In genomic region chr1:74367886-74368645, GRCm38 (mm10) we compare ENCODE assay signal across 8 mouse cellular contexts. TPM values are rescaled to one million over a fixed set of nuclear protein-coding genes. Genes with fewer than 3 reads are reported as not detected.
DNase-seq lines count a peak whose midpoint lies in the region; ATAC-seq and TF ChIP-seq lines count a peak whose summit lies in the region.

No protein-coding gene starts in this region.

- peak overlapping the region; percentile 56 for H3K4me3 ChIP-seq in embryonic facial prominence, embryonic 10.5 days
- peak overlapping the region; percentile 26; the same call in 1 of the 2 replicates for H3K4me3 ChIP-seq in kidney, embryonic 14.5 days (ENCODE audit: low read length)
- H3K4me3 ChIP-seq in lung, postnatal 0 days (ENCODE audit: low read depth, low read length), result peak overlapping the region; percentile 12; the same call in 1 of the 2 replicates

- WGBS in embryonic facial prominence, embryonic 10.5 days, result 20% methylated on average over 34 of the region's 34 CpGs
- WGBS in kidney, embryonic 14.5 days, result 18% methylated on average over 34 of the region's 34 CpGs
- WGBS in lung, postnatal 0 days, result 9% methylated on average over 34 of the region's 34 CpGs

- peak overlapping the region; percentile 52 for H3K9ac ChIP-seq in kidney, embryonic 14.5 days (ENCODE audit: low read depth, low read length)
- H3K9ac ChIP-seq in lung, postnatal 0 days (replicated peaks; ENCODE audit: low read depth), result no peak overlapping the region

- H3K4me1 ChIP-seq in embryonic facial prominence, embryonic 10.5 days, result peaks cover 13% of the 10 kb centered on the region
- no peaks in the 10 kb centered on the region for H3K4me1 ChIP-seq in kidney, embryonic 14.5 days (ENCODE audit: control insufficient read depth, insufficient read depth, low read length)
- H3K4me1 ChIP-seq in lung, postnatal 0 days (ENCODE audit: insufficient read depth, low read depth, low read length), result no peaks in the 10 kb centered on the region; the same call in 1 of the 2 replicates

- peak overlapping the region; percentile 76 for H3K27ac ChIP-seq in embryonic facial prominence, embryonic 10.5 days (replicated peaks)
- no peak overlapping the region for H3K27ac ChIP-seq in kidney, embryonic 14.5 days (ENCODE audit: low read depth, low read length)
- H3K27ac ChIP-seq in lung, postnatal 0 days (ENCODE audit: low read length), result no peak overlapping the region

- TF ChIP-seq EP300 in lung, postnatal 0 days (IDR thresholded peaks at IDR 0.05), result no peak

- peak; percentile 38 for TF ChIP-seq CTCF in lung, postnatal 0 days (IDR thresholded peaks at IDR 0.05)

- H3K9me3 ChIP-seq in embryonic facial prominence, embryonic 10.5 days, result no peaks in the 10 kb centered on the region
- H3K9me3 ChIP-seq in kidney, embryonic 14.5 days (ENCODE audit: control insufficient read depth, low read length), result no peaks in the 10 kb centered on the region
- no peaks in the 10 kb centered on the region for H3K9me3 ChIP-seq in lung, postnatal 0 days (ENCODE audit: low read length)

- peak; percentile 86 for ATAC-seq in kidney, embryonic 14.5 days (ENCODE audit: low FRiP score, low TSS enrichment)
- peak; percentile 93 for ATAC-seq in lung, postnatal 0 days

- no peaks in the 10 kb centered on the region for H3K36me3 ChIP-seq in embryonic facial prominence, embryonic 10.5 days (replicated peaks)
- no peaks in the 10 kb centered on the region for H3K36me3 ChIP-seq in kidney, embryonic 14.5 days (ENCODE audit: control insufficient read depth, insufficient read depth, low read length)
- H3K36me3 ChIP-seq in lung, postnatal 0 days (ENCODE audit: insufficient read depth, low read length), result no peaks in the 10 kb centered on the region

- peaks cover 15% of the 10 kb centered on the region; the same call in 1 of the 2 replicates for H3K27me3 ChIP-seq in embryonic facial prominence, embryonic 10.5 days (replicated peaks; ENCODE audit: low read depth, poor library complexity, severe bottlenecking)
- H3K27me3 ChIP-seq in kidney, embryonic 14.5 days (ENCODE audit: control insufficient read depth, insufficient read depth, low read length), result no peaks in the 10 kb centered on the region
- H3K27me3 ChIP-seq in lung, postnatal 0 days (replicated peaks; ENCODE audit: insufficient read depth, low read length), result no peaks in the 10 kb centered on the region

- peak; percentile 49 for DNase-seq in right cerebral cortex, postnatal 14 days
- no peak for DNase-seq in right cerebral cortex, adult 2 months (ENCODE audit: low spot score in 2 of 2)
- peak; percentile 71 for DNase-seq in embryonic facial prominence, embryonic 10.5 days (ENCODE audit: low spot score)
- peak; percentile 78 to 86 for DNase-seq in heart, adult 9 months (ENCODE audit: low spot score in 2 of 2)
- DNase-seq in lung, postnatal 0 days (ENCODE audit: low spot score), result peak; percentile 74
- DNase-seq in ovary, postnatal 14 days (ENCODE audit: low spot score), result peak; percentile 41
- DNase-seq in B cell, adult 2 months, result no peak

- H3K4me2 ChIP-seq in kidney, embryonic 14.5 days (replicated peaks; ENCODE audit: low read depth, low read length), result peak overlapping the region; percentile 54
- H3K4me2 ChIP-seq in lung, postnatal 0 days (replicated peaks; ENCODE audit: low read depth, low read length), result peak overlapping the region; percentile 60

RNA-seq across cellular contexts. Expression of gene Catip, which starts 6.2 kb away (rescaled TPM):
- 0.22 and 0.28 TPM in 2 replicates for polyA plus RNA-seq in embryonic facial prominence, embryonic 10.5 days (2016; fragmentation: Nextera tagmentation; extraction: Ambion mirVana)
- 0.44 and 0.79 TPM in 2 replicates for polyA plus RNA-seq in kidney, embryonic 14.5 days (2014; fragmentation: Nextera tagmentation; extraction: Ambion mirVana)
- 3.4 and 5.1 TPM in 2 replicates for polyA plus RNA-seq in lung, postnatal 0 days (2015; fragmentation: Nextera tagmentation; extraction: Ambion mirVana)

RNA-seq across cellular contexts. Expression of gene Slc11a1, which starts 6.9 kb away (rescaled TPM):
- polyA plus RNA-seq in embryonic facial prominence, embryonic 10.5 days (2016; fragmentation: Nextera tagmentation; extraction: Ambion mirVana), result 1.7 and 2.1 TPM in 2 replicates
- polyA plus RNA-seq in kidney, embryonic 14.5 days (2014; fragmentation: Nextera tagmentation; extraction: Ambion mirVana), result 2.0 and 5.2 TPM in 2 replicates
- 4.6 and 4.8 TPM in 2 replicates for polyA plus RNA-seq in lung, postnatal 0 days (2015; fragmentation: Nextera tagmentation; extraction: Ambion mirVana)

RNA-seq across cellular contexts. Expression of gene Ctdsp1, which starts 23.2 kb away (rescaled TPM):
- polyA plus RNA-seq in embryonic facial prominence, embryonic 10.5 days (2016; fragmentation: Nextera tagmentation; extraction: Ambion mirVana), result 42.2 and 49.0 TPM in 2 replicates
- 66.7 and 86.0 TPM in 2 replicates for polyA plus RNA-seq in kidney, embryonic 14.5 days (2014; fragmentation: Nextera tagmentation; extraction: Ambion mirVana)
- polyA plus RNA-seq in lung, postnatal 0 days (2015; fragmentation: Nextera tagmentation; extraction: Ambion mirVana), result 72.5 and 75.0 TPM in 2 replicates

RNA-seq across cellular contexts. Expression of gene Vil1, which starts 41.1 kb away (rescaled TPM):
- 0.26 and 0.37 TPM in 2 replicates for polyA plus RNA-seq in embryonic facial prominence, embryonic 10.5 days (2016; fragmentation: Nextera tagmentation; extraction: Ambion mirVana)
- polyA plus RNA-seq in kidney, embryonic 14.5 days (2014; fragmentation: Nextera tagmentation; extraction: Ambion mirVana), result 2.8 and 6.7 TPM in 2 replicates
- 0.75 and 1.3 TPM in 2 replicates for polyA plus RNA-seq in lung, postnatal 0 days (2015; fragmentation: Nextera tagmentation; extraction: Ambion mirVana)

Comparison
In these comparisons a context has a peak if more than half of its experiments do, and no peak if none do; other contexts are left out.
1. DNase-seq: peak in right cerebral cortex, postnatal 14 days (single experiment), embryonic facial prominence, embryonic 10.5 days (single experiment), heart, adult 9 months (2 of 2), lung, postnatal 0 days (single experiment) and ovary, postnatal 14 days (single experiment); none in right cerebral cortex, adult 2 months (0 of 2) and B cell, adult 2 months (0 of 2).
2. Peak in every context shown above with its lines, with median percentiles within 50 percentile points of each other: H3K4me3 ChIP-seq.